In the genomic region with DNA sequence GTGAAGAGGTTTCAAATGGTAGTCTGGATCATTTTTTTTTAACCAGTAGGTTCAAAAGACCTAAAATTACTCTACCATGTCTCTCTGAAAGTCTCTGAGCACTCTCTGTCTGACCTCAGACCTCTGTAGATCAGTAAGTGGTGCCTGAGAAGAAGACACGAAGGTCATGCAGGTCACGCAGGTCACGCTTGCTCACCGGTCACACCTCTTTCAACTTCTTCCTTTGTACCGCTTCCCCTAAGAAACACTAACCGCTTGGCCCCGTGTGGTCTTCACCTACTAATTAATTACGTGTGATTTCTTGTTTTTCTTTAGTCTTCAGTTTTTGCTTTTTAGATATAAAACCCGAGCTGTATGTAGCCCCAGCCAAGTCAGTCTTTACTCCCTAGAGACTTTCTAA, we compare ENCODE assay signal across 19 mouse cellular contexts.
"Had no signal": no experiment of that assay in that cellular context is flagged by ENCODE, and none has a peak within 500 bp of the region (broad histone marks: within the 10 kb centered on the region; RNA-seq: fewer than 3 reads in every experiment).

No protein-coding gene starts in this region.

- DNase-seq: gastrocnemius, adult 2 months; gastrocnemius, postnatal 10 days; gastrocnemius, postnatal 25 days; heart, adult 18-20 months; heart, postnatal 10 days; heart, postnatal 4 days; kidney, adult 18-20 months; kidney, adult 8-10 months; kidney, postnatal 25 days; kidney, postnatal 4 days; liver had no signal

- H3K36me3 ChIP-seq: heart, embryonic 10.5 days; heart, embryonic 12.5 days; hindbrain, embryonic 10.5 days; hindbrain, embryonic 12.5 days; intestine, embryonic 15.5 days; kidney, embryonic 15.5 days; limb, embryonic 10.5 days; limb, embryonic 12.5 days had no signal

- H3K27me3 ChIP-seq: heart, embryonic 12.5 days; hindbrain, embryonic 12.5 days; intestine, embryonic 15.5 days; kidney, embryonic 15.5 days; limb, embryonic 12.5 days had no signal
